Mouse (Mus musculus): ENCODE results near the gene Fam20a.

Fam20a gene

GRCm38 (mm10) chr11:109721781-109722446 lies at the start of gene Fam20a:
Fam20a (minus strand) TSS chr11:109722279.
- no peak for DNase-seq

- DNase-seq: no peak
Observed at GRCm38 (mm10) chr11:109771381-109771780, 49.3 kb upstream of the Fam20a start.

GRCm38 (mm10) chr11:109770185-109770584 lies 48.1 kb upstream of the Fam20a start:
- no peak for DNase-seq

- DNase-seq: no peak
Observed at GRCm38 (mm10) chr11:109769091-109769490, 47.0 kb upstream of the Fam20a start.

- no peak for DNase-seq
Observed at GRCm38 (mm10) chr11:109760063-109760462, 38.0 kb upstream of the Fam20a start.

- no peak for DNase-seq
Observed at GRCm38 (mm10) chr11:109758616-109759215, 36.6 kb upstream of the Fam20a start.

GRCm38 (mm10) chr11:109754105-109754602 lies 32.1 kb upstream of the Fam20a start:
- no peak for DNase-seq

GRCm38 (mm10) chr11:109751636-109752603 lies 29.8 kb upstream of the Fam20a start:
- DNase-seq: no peak

GRCm38 (mm10) chr11:109745210-109745609 lies 23.1 kb upstream of the Fam20a start:
- no peak for DNase-seq

- DNase-seq: no peak
Observed at GRCm38 (mm10) chr11:109737967-109738366, 15.9 kb upstream of the Fam20a start.

GRCm38 (mm10) chr11:109736406-109736805 lies 14.3 kb upstream of the Fam20a start:
- DNase-seq: no peak

- no peak for DNase-seq
Observed at GRCm38 (mm10) chr11:109734341-109734740, 12.3 kb upstream of the Fam20a start.

- DNase-seq: no peak
Observed at GRCm38 (mm10) chr11:109732726-109733438, 10.8 kb upstream of the Fam20a start.

GRCm38 (mm10) chr11:109728371-109728770 lies 6.3 kb upstream of the Fam20a start:
- DNase-seq: no peak

- no peak for DNase-seq
Observed at GRCm38 (mm10) chr11:109722711-109723110, 632 bp upstream of the Fam20a start.

GRCm38 (mm10) chr11:109721320-109721780 lies 729 bp downstream of the Fam20a start:
- no peak for DNase-seq

GRCm38 (mm10) chr11:109720809-109721319 lies 1.2 kb downstream of the Fam20a start:
- no peak for DNase-seq

GRCm38 (mm10) chr11:109719399-109719798 lies 2.7 kb downstream of the Fam20a start:
- no peak for DNase-seq

- DNase-seq: no peak
Observed at GRCm38 (mm10) chr11:109717966-109718895, 3.8 kb downstream of the Fam20a start.

- no peak for DNase-seq
Observed at GRCm38 (mm10) chr11:109717448-109717847, 4.6 kb downstream of the Fam20a start.

- no peak for DNase-seq
Observed at GRCm38 (mm10) chr11:109716981-109717380, 5.1 kb downstream of the Fam20a start.
